Mouse (Mus musculus): ENCODE results near the gene Sorcs2.

DNA sequence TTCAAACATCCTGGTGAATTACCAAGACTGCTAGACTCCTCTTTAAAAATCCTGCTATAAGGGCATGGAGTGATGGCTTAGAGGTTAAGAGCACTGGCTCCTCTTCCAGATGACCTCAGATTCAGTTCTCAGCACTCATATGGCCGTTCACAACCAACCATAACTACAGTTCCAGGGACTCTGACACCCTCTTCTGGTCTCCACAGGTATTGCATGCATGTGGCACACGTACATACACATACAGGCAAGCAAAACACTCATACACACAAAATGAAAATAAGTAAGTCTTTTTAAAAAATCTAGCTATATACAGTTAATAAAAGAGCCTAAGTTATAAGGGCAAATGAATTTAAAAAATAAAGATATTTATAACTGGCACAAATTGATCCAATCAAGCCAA lies 294.5 kb downstream of the Sorcs2 start:
- TF ChIP-seq POLR2A (IDR thresholded peaks at IDR 0.05; ENCODE audit: extremely low read depth, insufficient read depth, low read length) (no peak), CTCF (IDR thresholded peaks at IDR 0.05; ENCODE audit: low read depth, low read length) (no peak)

Measured in liver, adult 2 months (tissue).